Mouse (Mus musculus): Measurements from ENCODE around the gene Rab6a. TPM values are rescaled to one million over a fixed set of nuclear protein-coding genes. Genes with fewer than 3 reads are reported as not detected.
"Not testable (repeated sequence)": the region's sequence is repeated elsewhere in the genome, so short reads cannot be mapped to it uniquely, and the experiment has no call there.

Gene Rab6a
- total RNA-seq (2014; fragmentation: Nextera tagmentation), result 97.7 and 112 TPM in 2 replicates
- 71.9 and 89.2 TPM in 2 replicates for total RNA-seq (2017)
- polyA plus RNA-seq (2012), result 18.8 and 29.6 TPM in 2 replicates

- Histone ChIP-seq H3K4me1 (ENCODE audit: insufficient read depth, low read depth, low read length) (peaks cover 24% of the 10 kb centered on the region), H3K9me3 (replicated peaks) (no peaks in the 10 kb centered on the region), H3K4me3 (ENCODE audit: low read depth, low read length) (peak within 1 kb of the TSS; percentile 98), H3K27me3 (ENCODE audit: insufficient read depth, low read length) (no peaks in the 10 kb centered on the region; the same call in 1 of the 2 replicates), H3K36me3 (replicated peaks) (peaks cover 5% of the 10 kb centered on the region)
- DNase-seq (ENCODE audit: low spot score) (peak; percentile 95), ATAC-seq (ENCODE audit: extremely low read depth, insufficient number of reproducible peaks, low FRiP score, poor library complexity, severe bottlenecking) (peak; percentile 96)
- no peak for TF ChIP-seq GATA1 (IDR thresholded peaks at IDR 0.05; ENCODE audit: borderline replicate concordance, low read length)
- no peak for TF ChIP-seq TAL1 (conservative IDR thresholded peaks at IDR 0.05; ENCODE audit: low read depth, low read length)
- TF ChIP-seq POLR2AphosphoS5 (IDR thresholded peaks at IDR 0.05; ENCODE audit: insufficient replicate concordance, low read depth, low read length), result 0 out of 2 replicates have a peak, but pooled peaks have one; percentile 18
- TF ChIP-seq GATA2 (IDR thresholded peaks at IDR 0.05; ENCODE audit: borderline replicate concordance, low read depth, low read length), result no peak
Measured at GRCm38 (mm10) chr7:100607214-100608129, at the start of gene Rab6a. Gene Rab6a (plus strand): TSS chr7:100607410.

GRCm38 (mm10) chr7:100559331-100559730 lies 47.9 kb upstream of the Rab6a start:
- Histone ChIP-seq H3K9me3 (replicated peaks) (no peaks in the 10 kb centered on the region), H3K36me3 (replicated peaks) (peaks cover 56% of the 10 kb centered on the region), H3K27me3 (ENCODE audit: insufficient read depth, low read length) (no peaks in the 10 kb centered on the region), H3K4me1 (ENCODE audit: insufficient read depth, low read depth, low read length) (peaks cover 6% of the 10 kb centered on the region; the same call in 1 of the 2 replicates), H3K4me3 (ENCODE audit: low read depth, low read length) (no peak overlapping the region)
- DNase-seq (ENCODE audit: low spot score), result no peak
- ATAC-seq (ENCODE audit: extremely low read depth, insufficient number of reproducible peaks, low FRiP score, poor library complexity, severe bottlenecking), result no peak
- TF ChIP-seq GATA2 (IDR thresholded peaks at IDR 0.05; ENCODE audit: borderline replicate concordance, low read depth, low read length) (no peak), POLR2AphosphoS5 (IDR thresholded peaks at IDR 0.05; ENCODE audit: insufficient replicate concordance, low read depth, low read length) (no peak), GATA1 (IDR thresholded peaks at IDR 0.05; ENCODE audit: borderline replicate concordance, low read length) (no peak), CTCF (IDR thresholded peaks at IDR 0.05; ENCODE audit: low read depth, low read length) (no peak), TAL1 (conservative IDR thresholded peaks at IDR 0.05; ENCODE audit: low read depth, low read length) (no peak)

- ATAC-seq (ENCODE audit: extremely low read depth, insufficient number of reproducible peaks, low FRiP score, poor library complexity, severe bottlenecking) (no peak), DNase-seq (ENCODE audit: low spot score) (no peak)
- no peaks in the 10 kb centered on the region for H3K9me3 ChIP-seq (replicated peaks)
- peaks cover 61% of the 10 kb centered on the region for H3K36me3 ChIP-seq (replicated peaks)
- TF ChIP-seq TAL1 (conservative IDR thresholded peaks at IDR 0.05; ENCODE audit: low read depth, low read length) (no peak), POLR2AphosphoS5 (IDR thresholded peaks at IDR 0.05; ENCODE audit: insufficient replicate concordance, low read depth, low read length) (no peak), GATA1 (IDR thresholded peaks at IDR 0.05; ENCODE audit: borderline replicate concordance, low read length) (no peak), GATA2 (IDR thresholded peaks at IDR 0.05; ENCODE audit: borderline replicate concordance, low read depth, low read length) (no peak)
- peaks cover 6% of the 10 kb centered on the region; the same call in 1 of the 2 replicates for H3K4me1 ChIP-seq (ENCODE audit: insufficient read depth, low read depth, low read length)
- H3K27me3 ChIP-seq (ENCODE audit: insufficient read depth, low read length), result no peaks in the 10 kb centered on the region
- H3K4me3 ChIP-seq (ENCODE audit: low read depth, low read length), result no peak overlapping the region
Measured at GRCm38 (mm10) chr7:100561861-100562587, 45.2 kb upstream of the Rab6a start.

GRCm38 (mm10) chr7:100567238-100567637 lies 40.0 kb upstream of the Rab6a start:
- not testable (repeated sequence) for DNase-seq (ENCODE audit: low spot score); H3K4me3 ChIP-seq (ENCODE audit: low read depth, low read length); ATAC-seq (ENCODE audit: extremely low read depth, insufficient number of reproducible peaks, low FRiP score, poor library complexity, severe bottlenecking); H3K9me3 ChIP-seq (replicated peaks); H3K27me3 ChIP-seq (ENCODE audit: insufficient read depth, low read length)
- peaks cover 27% of the 10 kb centered on the region for H3K4me1 ChIP-seq (ENCODE audit: insufficient read depth, low read depth, low read length)
- H3K36me3 ChIP-seq (replicated peaks), result peaks cover 56% of the 10 kb centered on the region

GRCm38 (mm10) chr7:100569907-100570306 lies 37.3 kb upstream of the Rab6a start:
- Histone ChIP-seq H3K4me3 (ENCODE audit: low read depth, low read length) (no peak overlapping the region), H3K9me3 (replicated peaks) (no peaks in the 10 kb centered on the region; the same call in 1 of the 2 replicates), H3K36me3 (replicated peaks) (peaks cover 57% of the 10 kb centered on the region), H3K27me3 (ENCODE audit: insufficient read depth, low read length) (no peaks in the 10 kb centered on the region), H3K4me1 (ENCODE audit: insufficient read depth, low read depth, low read length) (peaks cover 34% of the 10 kb centered on the region)
- ATAC-seq (ENCODE audit: extremely low read depth, insufficient number of reproducible peaks, low FRiP score, poor library complexity, severe bottlenecking) (no peak), DNase-seq (ENCODE audit: low spot score) (no peak)
- TF ChIP-seq CTCF (IDR thresholded peaks at IDR 0.05; ENCODE audit: low read depth, low read length) (no peak), TAL1 (conservative IDR thresholded peaks at IDR 0.05; ENCODE audit: low read depth, low read length) (0 out of 2 replicates have a peak, but pooled peaks have one; percentile 10)

GRCm38 (mm10) chr7:100570930-100571715 lies 36.1 kb upstream of the Rab6a start:
- Histone ChIP-seq H3K4me1 (ENCODE audit: insufficient read depth, low read depth, low read length) (peaks cover 34% of the 10 kb centered on the region), H3K27me3 (ENCODE audit: insufficient read depth, low read length) (no peaks in the 10 kb centered on the region), H3K4me3 (ENCODE audit: low read depth, low read length) (no peak overlapping the region), H3K36me3 (replicated peaks) (peaks cover 48% of the 10 kb centered on the region), H3K9me3 (replicated peaks) (no peaks in the 10 kb centered on the region; the same call in 1 of the 2 replicates)
- no peak for TF ChIP-seq POLR2AphosphoS5 (IDR thresholded peaks at IDR 0.05; ENCODE audit: insufficient replicate concordance, low read depth, low read length)
- peak; percentile 57 for TF ChIP-seq TAL1 (conservative IDR thresholded peaks at IDR 0.05; ENCODE audit: low read depth, low read length)
- TF ChIP-seq GATA2 (IDR thresholded peaks at IDR 0.05; ENCODE audit: borderline replicate concordance, low read depth, low read length), result no peak
- no peak for TF ChIP-seq CTCF (IDR thresholded peaks at IDR 0.05; ENCODE audit: low read depth, low read length)
- peak; percentile 7 for DNase-seq (ENCODE audit: low spot score)
- peak; percentile 54 for ATAC-seq (ENCODE audit: extremely low read depth, insufficient number of reproducible peaks, low FRiP score, poor library complexity, severe bottlenecking)

Measured in G1E (cell line).